Mouse (Mus musculus): ENCODE data around the gene Cldn22. TPM values are rescaled to one million over a fixed set of nuclear protein-coding genes. Genes with fewer than 3 reads are reported as not detected.

Gene Cldn22
- not detected in 2 replicates for polyA plus RNA-seq (2016; fragmentation: Nextera tagmentation; extraction: Ambion mirVana)

GRCm38 (mm10) chr8:47824182-47824581 lies at the start of gene Cldn22:
Gene Cldn22 (plus strand): TSS chr8:47824482.
- peaks cover 17% of the 10 kb centered on the region for H3K4me1 ChIP-seq
- no peak within 1 kb of the TSS for H3K4me3 ChIP-seq
- 56% methylated on average over 13 of the region's 13 CpGs for WGBS
- no peak within 1 kb of the TSS for H3K9ac ChIP-seq
- no peak for ATAC-seq (ENCODE audit: insufficient number of reproducible peaks, insufficient read depth, low FRiP score, low TSS enrichment)
- H3K27ac ChIP-seq, result peak within 1 kb of the TSS; percentile 20
- no peak within 1 kb of the TSS for H3K4me2 ChIP-seq (replicated peaks)
- H3K27me3 ChIP-seq, result no peaks in the 10 kb centered on the region
- peaks cover 12% of the 10 kb centered on the region for H3K36me3 ChIP-seq
- H3K9me3 ChIP-seq, result no peaks in the 10 kb centered on the region

GRCm38 (mm10) chr8:47777415-47777814 lies 46.9 kb upstream of the Cldn22 start:
- no peaks in the 10 kb centered on the region for H3K36me3 ChIP-seq
- no peaks in the 10 kb centered on the region for H3K27me3 ChIP-seq
- 87% methylated on average over 7 of the region's 7 CpGs for WGBS
- H3K9me3 ChIP-seq, result no peaks in the 10 kb centered on the region
- H3K4me3 ChIP-seq, result no peak overlapping the region
- no peak overlapping the region for H3K4me2 ChIP-seq (replicated peaks)
- H3K9ac ChIP-seq, result no peak overlapping the region
- H3K4me1 ChIP-seq, result no peaks in the 10 kb centered on the region
- ATAC-seq (ENCODE audit: insufficient number of reproducible peaks, insufficient read depth, low FRiP score, low TSS enrichment), result no peak
- no peak overlapping the region for H3K27ac ChIP-seq

- Histone ChIP-seq H3K4me3 (no peak overlapping the region), H3K27ac (no peak overlapping the region), H3K4me1 (no peaks in the 10 kb centered on the region), H3K4me2 (replicated peaks) (no peak overlapping the region), H3K9ac (no peak overlapping the region), H3K36me3 (no peaks in the 10 kb centered on the region), H3K9me3 (no peaks in the 10 kb centered on the region), H3K27me3 (no peaks in the 10 kb centered on the region)
- WGBS, result 75% methylated on average over 6 of the region's 6 CpGs
- no peak for ATAC-seq (ENCODE audit: insufficient number of reproducible peaks, insufficient read depth, low FRiP score, low TSS enrichment)
Observed at GRCm38 (mm10) chr8:47779589-47779988, 44.7 kb upstream of the Cldn22 start.

- H3K27ac ChIP-seq, result no peak overlapping the region
- H3K4me2 ChIP-seq (replicated peaks), result no peak overlapping the region
- H3K9ac ChIP-seq, result no peak overlapping the region
- no peaks in the 10 kb centered on the region for H3K36me3 ChIP-seq
- ATAC-seq (ENCODE audit: insufficient number of reproducible peaks, insufficient read depth, low FRiP score, low TSS enrichment), result no peak
- WGBS, result 90% methylated on average over 4 of the region's 4 CpGs
- no peaks in the 10 kb centered on the region for H3K4me1 ChIP-seq
- H3K4me3 ChIP-seq, result no peak overlapping the region
- no peaks in the 10 kb centered on the region for H3K27me3 ChIP-seq
- no peaks in the 10 kb centered on the region for H3K9me3 ChIP-seq
Observed at GRCm38 (mm10) chr8:47781881-47782280, 42.4 kb upstream of the Cldn22 start.

- Histone ChIP-seq H3K4me3 (no peak overlapping the region), H3K27ac (no peak overlapping the region), H3K4me2 (replicated peaks) (no peak overlapping the region), H3K27me3 (no peaks in the 10 kb centered on the region), H3K9me3 (no peaks in the 10 kb centered on the region), H3K4me1 (0 out of 2 replicates have a peak, but pooled peaks cover 7% of the 10 kb centered on the region), H3K36me3 (no peaks in the 10 kb centered on the region), H3K9ac (no peak overlapping the region)
- 84% methylated on average over 2 of the region's 2 CpGs for WGBS
- ATAC-seq (ENCODE audit: insufficient number of reproducible peaks, insufficient read depth, low FRiP score, low TSS enrichment), result no peak
Observed at GRCm38 (mm10) chr8:47783544-47783943, 40.7 kb upstream of the Cldn22 start.

GRCm38 (mm10) chr8:47783944-47784343 lies 40.3 kb upstream of the Cldn22 start:
- H3K27ac ChIP-seq, result no peak overlapping the region
- no peak for ATAC-seq (ENCODE audit: insufficient number of reproducible peaks, insufficient read depth, low FRiP score, low TSS enrichment)
- 92% methylated on average over 6 of the region's 6 CpGs for WGBS
- no peak overlapping the region for H3K9ac ChIP-seq
- no peak overlapping the region for H3K4me2 ChIP-seq (replicated peaks)
- H3K27me3 ChIP-seq, result no peaks in the 10 kb centered on the region
- H3K4me3 ChIP-seq, result no peak overlapping the region
- H3K36me3 ChIP-seq, result no peaks in the 10 kb centered on the region
- no peaks in the 10 kb centered on the region for H3K9me3 ChIP-seq
- H3K4me1 ChIP-seq, result 0 out of 2 replicates have a peak, but pooled peaks cover 7% of the 10 kb centered on the region

GRCm38 (mm10) chr8:47784436-47784835 lies 39.8 kb upstream of the Cldn22 start:
- Histone ChIP-seq H3K27ac (no peak overlapping the region), H3K9ac (no peak overlapping the region), H3K27me3 (no peaks in the 10 kb centered on the region), H3K4me3 (no peak overlapping the region), H3K4me1 (0 out of 2 replicates have a peak, but pooled peaks cover 7% of the 10 kb centered on the region), H3K4me2 (replicated peaks) (no peak overlapping the region), H3K9me3 (no peaks in the 10 kb centered on the region), H3K36me3 (no peaks in the 10 kb centered on the region)
- 87% methylated on average over 7 of the region's 7 CpGs for WGBS
- ATAC-seq (ENCODE audit: insufficient number of reproducible peaks, insufficient read depth, low FRiP score, low TSS enrichment), result no peak

GRCm38 (mm10) chr8:47786323-47786722 lies 38.0 kb upstream of the Cldn22 start:
- Histone ChIP-seq H3K9me3 (no peaks in the 10 kb centered on the region), H3K36me3 (no peaks in the 10 kb centered on the region), H3K9ac (no peak overlapping the region), H3K27ac (no peak overlapping the region), H3K27me3 (no peaks in the 10 kb centered on the region), H3K4me3 (no peak overlapping the region), H3K4me2 (replicated peaks) (no peak overlapping the region), H3K4me1 (0 out of 2 replicates have a peak, but pooled peaks cover 7% of the 10 kb centered on the region)
- 93% methylated on average over 15 of the region's 15 CpGs for WGBS
- ATAC-seq (ENCODE audit: insufficient number of reproducible peaks, insufficient read depth, low FRiP score, low TSS enrichment), result no peak

- Histone ChIP-seq H3K27me3 (no peaks in the 10 kb centered on the region), H3K36me3 (no peaks in the 10 kb centered on the region), H3K9ac (no peak overlapping the region), H3K4me1 (0 out of 2 replicates have a peak, but pooled peaks cover 7% of the 10 kb centered on the region), H3K9me3 (no peaks in the 10 kb centered on the region), H3K4me3 (no peak overlapping the region), H3K4me2 (replicated peaks) (no peak overlapping the region), H3K27ac (no peak overlapping the region)
- no peak for ATAC-seq (ENCODE audit: insufficient number of reproducible peaks, insufficient read depth, low FRiP score, low TSS enrichment)
- WGBS, result 31% methylated on average over 10 of the region's 10 CpGs
Observed at GRCm38 (mm10) chr8:47787705-47788104, 36.6 kb upstream of the Cldn22 start.

- no peak for ATAC-seq (ENCODE audit: insufficient number of reproducible peaks, insufficient read depth, low FRiP score, low TSS enrichment)
- WGBS, result 80% methylated on average over 9 of the region's 9 CpGs
Observed at GRCm38 (mm10) chr8:47791986-47792385, 32.3 kb upstream of the Cldn22 start.

GRCm38 (mm10) chr8:47799438-47799837 lies 24.8 kb upstream of the Cldn22 start:
- Histone ChIP-seq H3K36me3 (no peaks in the 10 kb centered on the region), H3K9me3 (no peaks in the 10 kb centered on the region), H3K4me1 (no peaks in the 10 kb centered on the region), H3K27ac (no peak overlapping the region), H3K4me2 (replicated peaks) (no peak overlapping the region), H3K9ac (no peak overlapping the region), H3K4me3 (no peak overlapping the region), H3K27me3 (no peaks in the 10 kb centered on the region)
- 72% methylated on average over 6 of the region's 6 CpGs for WGBS
- no peak for ATAC-seq (ENCODE audit: insufficient number of reproducible peaks, insufficient read depth, low FRiP score, low TSS enrichment)

More at GRCm38 (mm10) chr8:47791986-47792385, 32.3 kb upstream of the Cldn22 start:
- Histone ChIP-seq H3K4me3 (no peak overlapping the region), H3K4me1 (0 out of 2 replicates have a peak, but pooled peaks cover 7% of the 10 kb centered on the region), H3K27me3 (no peaks in the 10 kb centered on the region), H3K9me3 (no peaks in the 10 kb centered on the region), H3K4me2 (replicated peaks) (no peak overlapping the region), H3K27ac (no peak overlapping the region), H3K36me3 (no peaks in the 10 kb centered on the region), H3K9ac (no peak overlapping the region)

GRCm38 (mm10) chr8:47802349-47802748 lies 21.9 kb upstream of the Cldn22 start:
- no peaks in the 10 kb centered on the region for H3K27me3 ChIP-seq
- no peaks in the 10 kb centered on the region for H3K9me3 ChIP-seq
- H3K4me3 ChIP-seq, result no peak overlapping the region
- ATAC-seq (ENCODE audit: insufficient number of reproducible peaks, insufficient read depth, low FRiP score, low TSS enrichment), result no peak
- no peaks in the 10 kb centered on the region for H3K4me1 ChIP-seq
- 72% methylated on average over 2 of the region's 2 CpGs for WGBS
- no peak overlapping the region for H3K4me2 ChIP-seq (replicated peaks)
- no peaks in the 10 kb centered on the region for H3K36me3 ChIP-seq
- no peak overlapping the region for H3K27ac ChIP-seq
- H3K9ac ChIP-seq, result no peak overlapping the region

- no peak for ATAC-seq (ENCODE audit: insufficient number of reproducible peaks, insufficient read depth, low FRiP score, low TSS enrichment)
- H3K4me2 ChIP-seq (replicated peaks), result no peak overlapping the region
- no peak overlapping the region for H3K4me3 ChIP-seq
- no peaks in the 10 kb centered on the region for H3K9me3 ChIP-seq
- no peak overlapping the region for H3K27ac ChIP-seq
- no peaks in the 10 kb centered on the region for H3K27me3 ChIP-seq
- no peaks in the 10 kb centered on the region for H3K4me1 ChIP-seq
- H3K36me3 ChIP-seq, result no peaks in the 10 kb centered on the region
- 88% methylated on average over 1 of the region's 1 CpGs for WGBS
- no peak overlapping the region for H3K9ac ChIP-seq
Observed at GRCm38 (mm10) chr8:47804262-47804661, 20.0 kb upstream of the Cldn22 start.
